ENCODE assay signal across 9 mouse cellular contexts in the genomic region with DNA sequence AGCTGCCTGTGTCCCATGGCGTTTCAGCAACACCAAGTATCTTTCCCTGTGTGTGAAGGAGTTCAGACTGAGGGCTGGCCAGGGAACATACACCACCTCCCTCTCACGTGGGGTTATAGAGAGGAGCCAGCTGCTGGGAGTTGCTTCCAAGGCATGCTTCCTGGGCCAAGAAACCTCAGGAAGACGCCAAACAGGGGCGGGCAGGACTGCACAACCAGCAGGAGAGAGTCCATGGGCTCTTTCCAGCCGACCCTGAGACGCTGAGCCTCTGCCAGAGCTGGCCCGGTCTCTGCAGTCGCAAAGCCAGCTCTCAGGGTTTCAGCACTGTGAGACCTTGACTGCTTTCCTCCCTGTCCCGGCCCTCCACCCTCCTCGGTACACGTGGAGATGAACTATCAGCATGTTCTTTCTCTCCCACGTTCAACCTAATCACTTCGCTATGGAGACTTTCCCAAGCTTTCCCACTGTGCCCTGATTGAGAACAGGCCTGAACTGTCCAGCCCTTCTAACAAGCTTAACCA. TPM values are rescaled to one million over a fixed set of nuclear protein-coding genes. Genes with fewer than 3 reads are reported as not detected.
A peak's percentile ranks its signal among the peaks of the same experiment; 100 is the strongest.
DNase-seq lines count a peak whose midpoint lies in the region; ATAC-seq and TF ChIP-seq lines count a peak whose summit lies in the region.
"Had no signal": no experiment of that assay in that cellular context is flagged by ENCODE, and none has a peak within 500 bp of the region (broad histone marks: within the 10 kb centered on the region; RNA-seq: fewer than 3 reads in every experiment).

No protein-coding gene starts in this region.

- intact Hi-C loops in left cerebral cortex, adult 2 months (cut with DNase I): no loop called here

- H3K4me2 ChIP-seq in hindbrain, postnatal 0 days (ENCODE audit: low read depth, low read length): peak overlapping the region; percentile 16; the same call in 1 of the 2 replicates
- no peak overlapping the region for H3K4me2 ChIP-seq in midbrain, embryonic 15.5 days
- H3K4me2 ChIP-seq: liver, embryonic 13.5 days had no signal

- no peak overlapping the region for H3K9ac ChIP-seq in hindbrain, postnatal 0 days (replicated peaks; ENCODE audit: low read length)
- H3K9ac ChIP-seq in midbrain, embryonic 15.5 days: no peak overlapping the region
- H3K9ac ChIP-seq: liver, embryonic 13.5 days had no signal

- no peak overlapping the region for H3K4me3 ChIP-seq in hindbrain, postnatal 0 days (ENCODE audit: low read length)
- H3K4me3 ChIP-seq in left cerebral cortex, adult 2 months: no peak overlapping the region
- no peak overlapping the region for H3K4me3 ChIP-seq in midbrain, embryonic 15.5 days
- H3K4me3 ChIP-seq: liver, embryonic 13.5 days had no signal

- TF ChIP-seq CTCF in hindbrain, postnatal 0 days (IDR thresholded peaks at IDR 0.05; ENCODE audit: low read depth): no peak
- TF ChIP-seq CTCF in left cerebral cortex, adult 2 months (IDR thresholded peaks at IDR 0.05): no peak

- H3K27ac ChIP-seq in hindbrain, postnatal 0 days: peak overlapping the region; percentile 75
- H3K27ac ChIP-seq in left cerebral cortex, adult 2 months: peak overlapping the region; percentile 69
- H3K27ac ChIP-seq in midbrain, embryonic 15.5 days: no peak overlapping the region
- H3K27ac ChIP-seq: liver, embryonic 13.5 days had no signal

- DNase-seq in adrenal gland, adult 2 months: peak; percentile 84
- DNase-seq in cerebellum, postnatal 14 days: peak; percentile 77 to 90
- DNase-seq in gastrocnemius, postnatal 25 days: peak; percentile 95
- peak; percentile 85 for DNase-seq in hindbrain, postnatal 0 days (ENCODE audit: low spot score)
- peak; percentile 44 to 62 for DNase-seq in left cerebral cortex, adult 2 months (ENCODE audit: extremely low spot score in 1 of 2, low spot score in 2 of 2)
- peak; percentile 26 to 89 for DNase-seq in urinary bladder, adult 18-20 months (ENCODE audit: low spot score in 2 of 2)
- no peak for DNase-seq in retina, embryonic 14.5 days (ENCODE audit: low spot score)
- DNase-seq: liver, embryonic 13.5 days had no signal

- WGBS in hindbrain, postnatal 0 days: 25% methylated on average over 13 of the region's 13 CpGs
- WGBS in midbrain, embryonic 15.5 days: 45% methylated on average over 13 of the region's 13 CpGs

- peak; percentile 94 for ATAC-seq in hindbrain, postnatal 0 days
- peak; percentile 50; the same call in 1 of the 2 replicates for ATAC-seq in midbrain, embryonic 15.5 days (replicated peaks)

- peaks cover 18% of the 10 kb centered on the region; the same call in 1 of the 2 replicates for H3K4me1 ChIP-seq in hindbrain, postnatal 0 days (ENCODE audit: insufficient read depth, low read length)
- no peaks in the 10 kb centered on the region for H3K4me1 ChIP-seq in midbrain, embryonic 15.5 days

- H3K27me3 ChIP-seq in hindbrain, postnatal 0 days (ENCODE audit: insufficient read depth, low read length): no peaks in the 10 kb centered on the region
- no peaks in the 10 kb centered on the region for H3K27me3 ChIP-seq in midbrain, embryonic 15.5 days (replicated peaks)
- H3K27me3 ChIP-seq: liver, embryonic 13.5 days had no signal

- no peaks in the 10 kb centered on the region for H3K36me3 ChIP-seq in hindbrain, postnatal 0 days (ENCODE audit: insufficient read depth, low read length)
- H3K36me3 ChIP-seq in midbrain, embryonic 15.5 days (replicated peaks): no peaks in the 10 kb centered on the region
- H3K36me3 ChIP-seq: liver, embryonic 13.5 days had no signal

- H3K9me3 ChIP-seq in hindbrain, postnatal 0 days (ENCODE audit: low read length): no peaks in the 10 kb centered on the region
- H3K9me3 ChIP-seq in midbrain, embryonic 15.5 days: no peaks in the 10 kb centered on the region
- H3K9me3 ChIP-seq: liver, embryonic 13.5 days had no signal

RNA-seq across cellular contexts. Expression of gene Rassf2, which starts 13.1 kb away (rescaled TPM):
- 10 to 100 TPM; 10.4 to 11.7 TPM for total RNA-seq in adrenal gland, adult 2 months (2021)
- 10.5 and 12.3 TPM in 2 replicates for polyA plus RNA-seq in adrenal gland, adult 2 months (2012; rRNA removed)
- total RNA-seq in gastrocnemius, postnatal 25 days (2021): 1 to 10 TPM; 5.7 to 6.8 TPM
- total RNA-seq in hindbrain, postnatal 0 days (2014; rRNA removed): 39.1 and 39.8 TPM in 2 replicates
- polyA plus RNA-seq in hindbrain, postnatal 0 days (2015; fragmentation: Nextera tagmentation; extraction: Ambion mirVana): 18.7 and 19.0 TPM in 2 replicates
- 10 to 100 TPM; 39.2 to 41.2 TPM for total RNA-seq in left cerebral cortex, adult 2 months (2021)
- polyA plus RNA-seq in midbrain, embryonic 15.5 days (2015; fragmentation: Nextera tagmentation; extraction: Ambion mirVana): 27.7 and 29.4 TPM in 2 replicates
